8 mouse cellular contexts compared by ENCODE assay signal in the genomic region with DNA sequence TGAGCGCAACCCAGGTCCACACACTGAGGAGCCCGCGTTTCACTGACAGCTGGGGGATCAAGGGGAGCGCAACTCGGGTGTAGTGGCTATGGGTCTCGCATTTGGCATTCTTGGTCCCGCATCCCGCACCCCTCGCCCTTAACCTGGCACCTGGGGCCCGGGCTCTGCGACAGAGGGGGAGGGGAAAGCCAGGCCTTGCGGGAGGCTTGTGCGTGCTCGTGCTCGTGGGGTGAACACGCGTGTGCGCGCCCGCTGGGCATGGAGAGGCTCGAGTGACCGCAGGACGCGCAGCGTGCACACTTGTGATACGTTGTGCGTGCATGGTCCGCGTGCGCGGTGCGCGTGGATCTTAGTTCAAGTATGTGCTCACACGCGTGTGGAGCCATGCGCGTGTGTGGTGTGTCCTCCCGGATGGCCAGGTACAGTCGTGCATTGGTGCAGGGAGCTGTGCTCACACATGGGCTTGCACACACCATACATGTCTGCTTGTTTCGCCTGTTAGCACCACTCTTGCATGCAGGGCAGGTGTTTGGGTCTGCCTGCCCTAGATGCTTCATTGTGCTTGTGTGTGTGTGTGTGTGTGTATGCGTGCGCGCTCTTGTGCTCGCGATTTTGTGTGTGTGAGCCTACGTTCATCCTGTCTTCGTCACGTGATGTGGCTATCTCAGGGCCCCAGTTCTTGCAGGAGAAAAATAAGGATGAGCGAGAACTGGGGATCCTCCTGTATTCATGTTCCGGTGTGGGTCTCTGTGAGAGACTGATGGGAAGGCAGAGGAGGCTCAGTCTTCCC. TPM values are rescaled to one million over a fixed set of nuclear protein-coding genes. Genes with fewer than 3 reads are reported as not detected.
A peak's percentile ranks its signal among the peaks of the same experiment; 100 is the strongest.
DNase-seq lines count a peak whose midpoint lies in the region; ATAC-seq and TF ChIP-seq lines count a peak whose summit lies in the region.

No protein-coding gene starts in this region.

- H3K9me3 ChIP-seq in forebrain, postnatal 0 days (ENCODE audit: low read length): no peaks in the 10 kb centered on the region
- no peaks in the 10 kb centered on the region for H3K9me3 ChIP-seq in limb, embryonic 15.5 days
- H3K9me3 ChIP-seq in neural tube, embryonic 12.5 days: no peaks in the 10 kb centered on the region

- H3K27me3 ChIP-seq in thymus, adult 2 months (ENCODE audit: control insufficient read depth, insufficient read depth, low read length): no peaks in the 10 kb centered on the region
- H3K27me3 ChIP-seq in forebrain, postnatal 0 days (ENCODE audit: insufficient read depth, low read length): no peaks in the 10 kb centered on the region
- H3K27me3 ChIP-seq in kidney, adult 2 months (replicated peaks; ENCODE audit: control insufficient read depth, insufficient read depth, low read length): no peaks in the 10 kb centered on the region
- H3K27me3 ChIP-seq in limb, embryonic 15.5 days: no peaks in the 10 kb centered on the region
- no peaks in the 10 kb centered on the region for H3K27me3 ChIP-seq in neural tube, embryonic 12.5 days (replicated peaks)

- H3K4me1 ChIP-seq in thymus, adult 2 months (replicated peaks; ENCODE audit: control insufficient read depth, insufficient read depth, low read length): peaks cover 33% of the 10 kb centered on the region
- peaks cover 7% of the 10 kb centered on the region for H3K4me1 ChIP-seq in forebrain, postnatal 0 days (ENCODE audit: insufficient read depth)
- peaks cover 19% of the 10 kb centered on the region; the same call in 1 of the 2 replicates for H3K4me1 ChIP-seq in kidney, adult 2 months (ENCODE audit: control insufficient read depth, insufficient read depth, low read length)
- H3K4me1 ChIP-seq in limb, embryonic 15.5 days: peaks cover 48% of the 10 kb centered on the region
- peaks cover 46% of the 10 kb centered on the region for H3K4me1 ChIP-seq in neural tube, embryonic 12.5 days

- H3K9ac ChIP-seq in forebrain, postnatal 0 days: peak overlapping the region; percentile 96
- peak overlapping the region; percentile 90 for H3K9ac ChIP-seq in limb, embryonic 15.5 days
- peak overlapping the region; percentile 86 for H3K9ac ChIP-seq in neural tube, embryonic 12.5 days

- 9% methylated on average over 50 of the region's 50 CpGs for WGBS in thymus, adult 2 months
- WGBS in forebrain, postnatal 0 days: 11% methylated on average over 50 of the region's 50 CpGs
- 10% methylated on average over 50 of the region's 50 CpGs for WGBS in kidney, adult 2 months
- 14% methylated on average over 50 of the region's 50 CpGs for WGBS in limb, embryonic 15.5 days
- 16% methylated on average over 50 of the region's 50 CpGs for WGBS in neural tube, embryonic 12.5 days

- no peak for TF ChIP-seq CTCF in thymus, adult 2 months (IDR thresholded peaks at IDR 0.05; ENCODE audit: borderline replicate concordance, control insufficient read depth, extremely low read depth, insufficient read depth, low read length, poor library complexity)
- no peak for TF ChIP-seq CTCF in forebrain, postnatal 0 days (IDR thresholded peaks at IDR 0.05; ENCODE audit: low read depth)
- no peak for TF ChIP-seq CTCF in kidney, adult 2 months (conservative IDR thresholded peaks at IDR 0.05; ENCODE audit: insufficient read depth, insufficient read length, low read depth, low read length)

- H3K4me2 ChIP-seq in forebrain, postnatal 0 days (ENCODE audit: low read depth): peak overlapping the region; percentile 67
- H3K4me2 ChIP-seq in limb, embryonic 15.5 days: peak overlapping the region; percentile 91
- peak overlapping the region; percentile 95 for H3K4me2 ChIP-seq in neural tube, embryonic 12.5 days (replicated peaks)

- H3K27ac ChIP-seq in thymus, adult 2 months (ENCODE audit: control insufficient read depth, insufficient read depth, low read length): no peak overlapping the region
- H3K27ac ChIP-seq in forebrain, postnatal 0 days (ENCODE audit: low read depth, low read length): peak overlapping the region; percentile 93
- peak overlapping the region; percentile 43 for H3K27ac ChIP-seq in kidney, adult 2 months (ENCODE audit: insufficient read depth, low read depth, low read length)
- H3K27ac ChIP-seq in limb, embryonic 15.5 days: peak overlapping the region; percentile 84
- H3K27ac ChIP-seq in neural tube, embryonic 12.5 days: peak overlapping the region; percentile 75

- TF ChIP-seq POLR2A in thymus, adult 2 months (IDR thresholded peaks at IDR 0.05; ENCODE audit: control insufficient read depth, extremely low read depth, insufficient read depth, low read length, poor library complexity): no peak
- TF ChIP-seq POLR2A in kidney, adult 2 months (IDR thresholded peaks at IDR 0.05; ENCODE audit: low read depth, low read length): no peak

- peak; percentile 32 for ATAC-seq in cerebellum, adult (ENCODE audit: insufficient number of reproducible peaks, low FRiP score, low TSS enrichment)
- ATAC-seq in forebrain, postnatal 0 days: peak; percentile 62
- no peak for ATAC-seq in limb, embryonic 15.5 days (ENCODE audit: insufficient number of reproducible peaks, low FRiP score, low TSS enrichment, low read depth)
- ATAC-seq in neural tube, embryonic 12.5 days (ENCODE audit: low FRiP score, low read depth): peak; percentile 49

- DNase-seq in thymus, adult 2 months: no peak
- DNase-seq in thymus, postnatal 25 days: no peak
- peak; percentile 88 for DNase-seq in forebrain, postnatal 0 days
- DNase-seq in kidney, adult 2 months: peak; percentile 55
- DNase-seq in urinary bladder, postnatal 25 days (ENCODE audit: low spot score): no peak

- H3K4me3 ChIP-seq in thymus, adult 2 months (ENCODE audit: control insufficient read depth, insufficient read depth, low read length): peak overlapping the region; percentile 63
- H3K4me3 ChIP-seq in forebrain, postnatal 0 days (ENCODE audit: low read depth, low read length): peak overlapping the region; percentile 94
- peak overlapping the region; percentile 52 for H3K4me3 ChIP-seq in kidney, adult 2 months (ENCODE audit: insufficient read depth, low read depth, low read length)
- H3K4me3 ChIP-seq in limb, embryonic 15.5 days: peak overlapping the region; percentile 74
- H3K4me3 ChIP-seq in neural tube, embryonic 12.5 days: peak overlapping the region; percentile 71

- no peaks in the 10 kb centered on the region for H3K36me3 ChIP-seq in thymus, adult 2 months (ENCODE audit: control insufficient read depth, insufficient read depth, low read length)
- H3K36me3 ChIP-seq in forebrain, postnatal 0 days (ENCODE audit: insufficient read depth): peaks cover 32% of the 10 kb centered on the region
- no peaks in the 10 kb centered on the region for H3K36me3 ChIP-seq in kidney, adult 2 months (ENCODE audit: control insufficient read depth, insufficient read depth, low read length)
- H3K36me3 ChIP-seq in limb, embryonic 15.5 days: peaks cover 27% of the 10 kb centered on the region
- peaks cover 25% of the 10 kb centered on the region for H3K36me3 ChIP-seq in neural tube, embryonic 12.5 days

RNA-seq across cellular contexts. Expression of gene Rab3a, which starts 0.6 kb away (rescaled TPM):
- polyA plus RNA-seq in thymus, adult 2 months (2012; rRNA removed): 17.8 and 20.8 TPM in 2 replicates
- 450 and 499 TPM in 2 replicates for total RNA-seq in forebrain, postnatal 0 days (2014; rRNA removed)
- polyA plus RNA-seq in forebrain, postnatal 0 days (2015; fragmentation: Nextera tagmentation; extraction: Ambion mirVana): 632 and 673 TPM in 2 replicates
- 29.7 and 31.1 TPM in 2 replicates for polyA plus RNA-seq in kidney, adult 2 months (2012; rRNA removed)
- 17.1 and 19.4 TPM in 2 replicates for polyA plus RNA-seq in limb, embryonic 15.5 days (2015; fragmentation: Nextera tagmentation; extraction: Ambion mirVana)
- polyA plus RNA-seq in neural tube, embryonic 12.5 days (2016; fragmentation: Nextera tagmentation; extraction: Ambion mirVana): 184 and 199 TPM in 2 replicates

RNA-seq across cellular contexts. Expression of gene Mpv17l2, which starts 5.7 kb away (rescaled TPM):
- polyA plus RNA-seq in thymus, adult 2 months (2012; rRNA removed): 72.9 and 103 TPM in 2 replicates
- total RNA-seq in forebrain, postnatal 0 days (2014; rRNA removed): 33.7 and 39.9 TPM in 2 replicates
- polyA plus RNA-seq in forebrain, postnatal 0 days (2015; fragmentation: Nextera tagmentation; extraction: Ambion mirVana): 60.4 and 61.9 TPM in 2 replicates
- polyA plus RNA-seq in kidney, adult 2 months (2012; rRNA removed): 73.4 and 96.3 TPM in 2 replicates
- 41.9 and 46.1 TPM in 2 replicates for polyA plus RNA-seq in limb, embryonic 15.5 days (2015; fragmentation: Nextera tagmentation; extraction: Ambion mirVana)
- 45.0 and 51.2 TPM in 2 replicates for polyA plus RNA-seq in neural tube, embryonic 12.5 days (2016; fragmentation: Nextera tagmentation; extraction: Ambion mirVana)

RNA-seq across cellular contexts. Expression of gene Pik3r2, which starts 21.4 kb away (rescaled TPM):
- polyA plus RNA-seq in thymus, adult 2 months (2012; rRNA removed): 124 and 136 TPM in 2 replicates
- total RNA-seq in forebrain, postnatal 0 days (2014; rRNA removed): 160 and 170 TPM in 2 replicates
- 147 and 153 TPM in 2 replicates for polyA plus RNA-seq in forebrain, postnatal 0 days (2015; fragmentation: Nextera tagmentation; extraction: Ambion mirVana)
- 60.5 and 94.7 TPM in 2 replicates for polyA plus RNA-seq in kidney, adult 2 months (2012; rRNA removed)
- polyA plus RNA-seq in limb, embryonic 15.5 days (2015; fragmentation: Nextera tagmentation; extraction: Ambion mirVana): 85.8 and 91.4 TPM in 2 replicates
- polyA plus RNA-seq in neural tube, embryonic 12.5 days (2016; fragmentation: Nextera tagmentation; extraction: Ambion mirVana): 84.0 and 84.6 TPM in 2 replicates

RNA-seq across cellular contexts. Expression of gene Pde4c, which starts 31.5 kb away (rescaled TPM):
- polyA plus RNA-seq in thymus, adult 2 months (2012; rRNA removed): 4.9 and 6.2 TPM in 2 replicates
- 0.48 and 0.62 TPM in 2 replicates for total RNA-seq in forebrain, postnatal 0 days (2014; rRNA removed)
- polyA plus RNA-seq in forebrain, postnatal 0 days (2015; fragmentation: Nextera tagmentation; extraction: Ambion mirVana): 0.10 and 0.23 TPM in 2 replicates
- 81.6 and 113 TPM in 2 replicates for polyA plus RNA-seq in kidney, adult 2 months (2012; rRNA removed)
- polyA plus RNA-seq in limb, embryonic 15.5 days (2015; fragmentation: Nextera tagmentation; extraction: Ambion mirVana): 0.05 and 0.16 TPM in 2 replicates
- polyA plus RNA-seq in neural tube, embryonic 12.5 days (2016; fragmentation: Nextera tagmentation; extraction: Ambion mirVana): 0.19 and 0.41 TPM in 2 replicates

RNA-seq across cellular contexts. Expression of gene Gm3336, which starts 36.7 kb away (rescaled TPM):
- polyA plus RNA-seq in thymus, adult 2 months (2012; rRNA removed): 0.48 and 0.50 TPM in 2 replicates
- total RNA-seq in forebrain, postnatal 0 days (2014; rRNA removed): not detected in 2 replicates
- polyA plus RNA-seq in forebrain, postnatal 0 days (2015; fragmentation: Nextera tagmentation; extraction: Ambion mirVana): not detected in 2 replicates
- polyA plus RNA-seq in kidney, adult 2 months (2012; rRNA removed): 0.61 and 0.99 TPM in 2 replicates
- polyA plus RNA-seq in limb, embryonic 15.5 days (2015; fragmentation: Nextera tagmentation; extraction: Ambion mirVana): not detected in 2 replicates
- not detected in 2 replicates for polyA plus RNA-seq in neural tube, embryonic 12.5 days (2016; fragmentation: Nextera tagmentation; extraction: Ambion mirVana)

Comparison
In these comparisons a context has a peak if more than half of its experiments do, and no peak if none do; other contexts are left out.
1. DNase-seq: peak in forebrain, postnatal 0 days (single experiment) and kidney, adult 2 months (single experiment); none in thymus, adult 2 months (single experiment), thymus, postnatal 25 days (single experiment) and urinary bladder, postnatal 25 days (single experiment).
2. Peak in every context shown above with its lines, with median percentiles within 50 percentile points of each other: H3K4me3 ChIP-seq, H3K4me2 ChIP-seq and H3K9ac ChIP-seq.